Mouse (Mus musculus) erythroblast, embryonic 14.5 days (primary cell): ENCODE data around the gene Fgfr2. TPM values are rescaled to one million over a fixed set of nuclear protein-coding genes. Genes with fewer than 3 reads are reported as not detected.

ENCODE experiments used
- H3K27me3 ChIP-seq: 2 replicates; pipeline ENCODE4 v1.6.1; 2012; ENCODE audit warnings: inconsistent platforms; ENCODE audit not compliant: control insufficient read depth
- H3K36me3 ChIP-seq: 2 replicates; pipeline ENCODE4 v1.6.1; 2012; ENCODE audit warnings: mild to moderate bottlenecking, inconsistent platforms; ENCODE audit not compliant: control insufficient read depth
- H3K4me1 ChIP-seq: 2 replicates; pipeline ENCODE4 v1.6.1; 2012; ENCODE audit warnings: inconsistent platforms; ENCODE audit not compliant: control insufficient read depth
- H3K4me3 ChIP-seq: replicated peaks from 2 replicates; pipeline ENCODE3; 2012; ENCODE audit warnings: moderate library complexity, mild to moderate bottlenecking, inconsistent platforms
- H3K9me3 ChIP-seq: 2 replicates; pipeline ENCODE4 v1.6.1; 2012; ENCODE audit warnings: low read length, inconsistent platforms, mixed read lengths; ENCODE audit not compliant: control insufficient read depth
- GATA1 ChIP-seq: IDR thresholded peaks from 2 replicates; pipeline ENCODE4 v1.6.1; 2012; ENCODE audit warnings: low read length, inconsistent platforms, mixed read lengths
- TAL1 ChIP-seq: IDR thresholded peaks from 3 replicates; pipeline ENCODE4 v1.6.1; 2012; ENCODE audit warnings: low read length, inconsistent platforms, mixed read lengths
- polyA plus RNA-seq: library from polyadenylated mRNA; stranded (reverse); fragments of >175 nt; gene quantifications from 2 replicates; pipeline ENCODE4 v1.2.3, GENCODE M21; 2012

Fgfr2 gene
- polyA plus RNA-seq, 1 experiment, result not detected

DNA sequence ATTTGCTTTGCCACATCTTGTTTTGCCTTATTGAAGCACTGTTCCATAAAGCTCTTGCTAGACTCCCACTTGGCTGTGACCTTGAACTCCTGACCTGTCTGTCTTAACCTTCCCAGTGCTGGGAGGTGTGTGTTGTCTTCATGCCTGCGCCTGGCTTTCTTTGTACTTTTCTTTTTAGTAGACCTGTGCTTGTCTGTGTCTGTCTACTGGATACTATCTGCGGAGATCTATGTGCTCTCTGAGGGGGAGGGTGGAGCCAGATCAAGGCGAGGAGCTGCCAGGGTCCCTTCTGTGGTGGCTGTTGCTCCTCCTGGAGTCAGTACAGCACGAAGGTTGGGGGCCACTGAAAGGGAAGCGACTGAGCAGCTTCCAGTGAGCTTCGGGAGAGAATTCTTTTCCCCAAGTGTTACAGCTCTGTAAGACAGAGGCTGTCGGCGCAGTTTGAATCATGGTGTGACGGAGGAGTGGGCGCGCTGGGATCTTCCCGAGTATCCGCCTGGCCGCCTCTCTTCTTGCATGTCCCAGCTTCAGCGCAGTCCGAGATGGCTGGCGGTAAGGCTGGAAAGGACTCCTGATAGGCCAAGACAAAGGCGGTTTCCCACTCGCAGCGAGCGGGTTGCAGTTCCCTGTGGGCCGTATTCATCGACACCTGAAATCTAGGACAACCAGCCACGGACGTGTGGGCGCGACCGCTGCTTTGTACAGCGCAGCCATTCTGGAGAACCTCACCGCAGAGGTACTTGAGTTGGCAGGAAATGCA is 2356.6 kb downstream of the Fgfr2 start:
- no peaks in the 10 kb centered on the region for H3K4me1 ChIP-seq
- no peaks in the 10 kb centered on the region for H3K36me3 ChIP-seq
- no peak overlapping the region for H3K4me3 ChIP-seq
- no peaks in the 10 kb centered on the region for H3K9me3 ChIP-seq
- TF ChIP-seq GATA1 (no peak), TAL1 (no peak)
- H3K27me3 ChIP-seq, result no peaks in the 10 kb centered on the region

DNA sequence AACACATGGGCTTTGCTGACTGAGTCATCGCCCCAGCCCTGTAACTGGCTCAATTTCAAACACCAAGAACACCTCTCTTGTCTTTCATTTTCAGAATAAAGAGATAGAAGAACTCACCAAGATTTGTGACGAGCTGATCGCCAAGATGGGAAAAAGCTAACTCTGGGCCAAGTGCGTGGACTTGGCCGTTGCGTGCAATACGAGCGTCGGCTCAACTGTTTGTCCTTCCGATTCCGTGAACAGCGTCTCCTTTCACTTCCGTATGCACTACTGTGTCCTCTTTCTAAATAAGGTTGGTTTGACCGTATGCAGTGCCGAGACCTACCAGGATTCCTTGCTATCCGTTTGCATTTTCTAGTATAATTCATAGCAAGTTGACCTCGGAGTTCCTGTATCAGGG is 2359.0 kb downstream of the Fgfr2 start:
- H3K36me3 ChIP-seq, result no peaks in the 10 kb centered on the region; the same call in 1 of the 2 replicates
- no peaks in the 10 kb centered on the region for H3K9me3 ChIP-seq
- H3K4me1 ChIP-seq, result no peaks in the 10 kb centered on the region
- H3K4me3 ChIP-seq, result no peak overlapping the region
- H3K27me3 ChIP-seq, result no peaks in the 10 kb centered on the region
- no peak for TF ChIP-seq GATA1
- TF ChIP-seq TAL1, result no peak

DNA sequence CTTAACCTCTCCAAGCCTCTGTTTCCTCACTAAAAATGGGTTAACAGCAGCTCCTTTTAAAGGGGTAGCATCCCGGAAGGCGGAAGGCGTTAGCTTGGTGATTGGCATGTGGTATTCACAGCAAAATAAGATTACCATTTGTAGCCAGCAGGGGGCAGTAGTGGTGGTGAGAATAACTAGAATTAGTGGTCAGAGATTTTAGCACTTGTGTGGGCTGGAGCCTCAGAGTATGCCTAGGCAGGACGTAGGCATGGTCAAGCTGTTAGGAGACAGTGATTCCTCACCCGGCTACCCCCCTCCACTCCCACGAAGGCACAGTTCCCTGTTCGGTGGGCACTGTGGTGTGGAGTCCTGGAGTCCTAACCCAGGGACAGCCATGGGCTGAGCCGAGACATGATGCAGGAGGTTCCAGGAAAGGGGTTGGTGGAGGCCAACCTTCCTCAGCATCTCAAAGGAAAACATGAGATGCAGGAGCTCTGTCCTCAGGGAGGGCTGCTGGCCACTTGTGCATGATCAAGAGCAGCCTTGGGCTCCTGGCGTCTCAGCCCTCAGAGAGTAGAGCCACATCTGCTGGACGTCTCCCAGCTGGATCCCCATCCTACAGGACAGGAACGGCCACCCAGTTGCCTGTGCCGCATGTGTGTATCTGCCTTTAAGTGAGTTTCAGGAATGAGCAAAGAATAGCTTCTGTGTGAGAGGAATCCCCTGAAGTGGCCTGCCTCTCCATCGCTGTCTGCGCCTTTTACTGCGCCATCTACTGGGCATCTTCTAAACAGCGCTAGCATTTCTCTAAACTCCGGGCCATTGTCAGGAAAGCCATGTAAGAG is 2360.9 kb downstream of the Fgfr2 start:
- no peaks in the 10 kb centered on the region for H3K4me1 ChIP-seq

DNA sequence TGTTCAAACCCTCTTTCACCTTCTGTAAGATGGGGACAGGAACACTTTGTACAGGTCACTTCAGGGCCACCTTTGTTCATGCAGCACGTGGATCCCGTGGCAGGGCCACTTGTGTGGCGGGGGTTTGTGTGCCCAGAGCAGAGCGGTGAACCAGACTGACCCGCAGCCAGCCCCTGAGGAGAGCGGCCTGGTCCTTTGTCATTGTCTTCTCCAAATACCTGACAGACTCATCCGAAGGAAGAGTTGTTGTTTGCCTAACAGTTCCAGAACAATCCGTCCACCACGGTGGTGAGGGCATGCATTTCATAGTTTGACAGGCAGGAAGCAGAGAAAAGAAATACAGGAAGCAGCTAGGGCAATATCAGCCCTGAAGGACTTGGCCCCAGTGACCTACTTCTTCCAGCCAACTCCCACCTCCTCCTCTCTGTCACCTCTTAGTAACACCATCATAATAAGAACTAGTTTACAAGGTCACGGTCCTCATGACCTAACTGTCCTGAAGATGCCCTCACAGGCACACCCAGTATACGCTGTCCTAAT is 2365.8 kb downstream of the Fgfr2 start:
- H3K4me3 ChIP-seq, result no peak overlapping the region

More for the DNA sequence above, 2360.9 kb downstream of the Fgfr2 start:
- TF ChIP-seq TAL1 (no peak), GATA1 (no peak)
- H3K4me3 ChIP-seq, result no peak overlapping the region
- no peaks in the 10 kb centered on the region for H3K27me3 ChIP-seq
- H3K9me3 ChIP-seq, result no peaks in the 10 kb centered on the region
- H3K36me3 ChIP-seq, result no peaks in the 10 kb centered on the region; the same call in 1 of the 2 replicates

DNA sequence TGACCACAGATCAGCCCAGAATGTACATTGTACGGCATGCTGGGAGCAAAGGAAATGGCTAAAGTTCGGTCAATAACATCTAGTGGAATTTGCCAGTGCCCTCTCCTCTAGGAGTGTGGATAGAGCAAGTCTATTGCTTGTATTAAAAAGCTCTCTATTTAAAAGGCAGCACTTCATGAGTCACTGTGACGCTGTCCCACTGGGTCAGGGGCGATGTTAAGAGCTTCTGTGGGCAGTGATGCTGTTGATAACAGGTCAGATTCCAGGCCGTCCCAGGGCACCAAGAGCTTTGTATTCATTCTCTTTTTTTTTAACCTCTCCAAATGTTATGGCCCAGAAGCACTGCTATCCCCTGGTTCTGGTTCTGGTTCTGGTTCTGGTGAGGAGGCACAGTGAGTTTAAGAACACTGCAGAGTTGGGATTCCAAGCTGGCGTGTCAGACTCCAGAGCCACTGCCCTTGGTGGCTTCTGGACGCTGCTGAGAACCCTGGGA is 2366.8 kb downstream of the Fgfr2 start:
- Histone ChIP-seq H3K27me3 (no peaks in the 10 kb centered on the region), H3K4me1 (no peaks in the 10 kb centered on the region), H3K36me3 (no peaks in the 10 kb centered on the region; the same call in 1 of the 2 replicates), H3K9me3 (no peaks in the 10 kb centered on the region), H3K4me3 (no peak overlapping the region)
- TF ChIP-seq TAL1 (no peak), GATA1 (no peak)

More for the DNA sequence above, 2365.8 kb downstream of the Fgfr2 start:
- Histone ChIP-seq H3K27me3 (no peaks in the 10 kb centered on the region), H3K4me1 (no peaks in the 10 kb centered on the region), H3K9me3 (no peaks in the 10 kb centered on the region), H3K36me3 (no peaks in the 10 kb centered on the region; the same call in 1 of the 2 replicates)
- TF ChIP-seq GATA1, result no peak
- no peak for TF ChIP-seq TAL1

DNA sequence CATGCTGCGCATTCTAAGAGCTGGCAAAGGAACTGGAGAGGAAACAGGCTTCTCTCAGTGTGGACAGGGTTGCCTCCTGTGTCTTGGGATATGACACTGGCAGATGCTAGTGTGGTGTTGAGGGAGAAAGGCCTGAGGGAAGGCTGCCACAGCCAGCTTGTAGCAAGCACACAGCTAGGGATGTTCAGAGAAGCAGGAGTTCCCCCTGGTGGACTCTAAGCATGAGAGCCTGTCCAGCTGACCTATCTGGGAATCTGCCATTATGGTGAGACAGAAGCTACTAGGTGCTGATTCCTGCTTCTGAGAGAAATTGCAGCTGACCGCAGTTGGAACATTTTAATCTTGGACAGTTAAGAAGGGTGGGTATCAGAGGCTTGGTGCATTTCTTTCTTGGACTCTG is 2368.4 kb downstream of the Fgfr2 start:
- Histone ChIP-seq H3K36me3 (no peaks in the 10 kb centered on the region; the same call in 1 of the 2 replicates), H3K27me3 (no peaks in the 10 kb centered on the region), H3K9me3 (no peaks in the 10 kb centered on the region), H3K4me3 (no peak overlapping the region), H3K4me1 (no peaks in the 10 kb centered on the region)
- TF ChIP-seq TAL1, result no peak
- TF ChIP-seq GATA1, result no peak

DNA sequence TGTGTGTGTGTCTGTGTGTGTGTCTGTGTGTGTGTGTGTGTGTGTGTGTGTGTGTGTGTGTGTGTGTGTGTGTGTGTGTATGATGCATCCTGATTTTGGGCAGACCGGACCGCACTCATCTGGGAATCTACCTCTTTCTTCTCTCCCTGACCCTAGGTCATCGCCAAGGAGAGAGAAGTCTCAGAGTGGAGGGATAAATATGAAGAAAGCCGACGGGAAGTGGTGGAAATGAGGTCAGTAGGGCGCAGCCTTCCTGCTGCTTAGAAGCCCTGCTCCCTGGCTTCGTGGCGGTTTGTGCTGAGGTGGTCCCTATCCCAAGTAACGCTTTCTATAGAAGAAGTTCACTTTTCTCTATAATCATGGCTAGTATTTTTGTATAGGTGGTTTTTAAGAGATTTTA is 2371.5 kb downstream of the Fgfr2 start:
- Histone ChIP-seq H3K36me3 (no peaks in the 10 kb centered on the region), H3K4me3 (no peak overlapping the region), H3K4me1 (no peaks in the 10 kb centered on the region), H3K27me3 (no peaks in the 10 kb centered on the region), H3K9me3 (no peaks in the 10 kb centered on the region)
- TF ChIP-seq TAL1, result no peak
- TF ChIP-seq GATA1, result no peak

DNA sequence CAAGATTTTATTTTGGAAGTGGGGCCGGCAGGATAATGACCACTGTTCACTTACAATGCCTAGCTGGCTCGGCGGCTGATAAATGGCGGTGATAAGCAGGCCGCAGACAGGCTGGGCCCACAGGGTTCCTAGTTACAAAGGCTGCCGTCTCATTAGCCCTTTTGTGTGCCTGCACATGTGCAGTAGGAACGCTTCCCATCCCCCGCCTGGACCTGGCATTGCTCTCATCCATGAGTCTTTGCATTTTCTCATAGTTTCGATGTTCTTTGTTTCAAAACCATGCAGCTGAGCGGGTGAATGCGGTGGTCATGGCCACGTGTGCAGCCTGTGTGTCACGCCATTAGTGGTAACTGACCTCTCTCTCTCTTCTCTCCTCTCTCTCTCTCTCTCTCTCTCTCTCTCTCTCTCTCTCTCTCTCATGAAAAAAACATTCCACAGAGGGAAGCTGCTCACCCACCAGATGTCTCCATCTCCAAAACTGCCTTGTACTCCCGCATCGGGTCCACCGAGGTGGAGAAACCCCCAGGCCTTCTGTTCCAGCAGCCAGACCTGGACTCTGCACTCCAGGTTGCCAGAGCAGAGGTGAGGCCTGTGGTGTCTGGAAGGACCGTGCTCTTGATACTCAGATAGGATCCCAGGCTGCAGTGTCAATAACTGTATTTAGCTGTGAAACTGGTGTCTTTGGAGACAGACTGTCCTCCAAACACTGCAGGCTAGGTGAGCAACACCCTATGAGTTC is 2372.2 kb downstream of the Fgfr2 start:
- Histone ChIP-seq H3K36me3 (no peaks in the 10 kb centered on the region), H3K27me3 (no peaks in the 10 kb centered on the region), H3K4me3 (no peak overlapping the region), H3K9me3 (no peaks in the 10 kb centered on the region), H3K4me1 (no peaks in the 10 kb centered on the region)
- TF ChIP-seq GATA1 (no peak), TAL1 (no peak)
